Mouse (Mus musculus) spleen, adult 12 weeks (tissue): Measurements from ENCODE around the gene Npm3.

Experiments
- DNase-seq: peaks from one replicate; pipeline ENCODE4 v3.0.0; 2022; ENCODE audit warnings: low spot score

Gene Npm3

DNA sequence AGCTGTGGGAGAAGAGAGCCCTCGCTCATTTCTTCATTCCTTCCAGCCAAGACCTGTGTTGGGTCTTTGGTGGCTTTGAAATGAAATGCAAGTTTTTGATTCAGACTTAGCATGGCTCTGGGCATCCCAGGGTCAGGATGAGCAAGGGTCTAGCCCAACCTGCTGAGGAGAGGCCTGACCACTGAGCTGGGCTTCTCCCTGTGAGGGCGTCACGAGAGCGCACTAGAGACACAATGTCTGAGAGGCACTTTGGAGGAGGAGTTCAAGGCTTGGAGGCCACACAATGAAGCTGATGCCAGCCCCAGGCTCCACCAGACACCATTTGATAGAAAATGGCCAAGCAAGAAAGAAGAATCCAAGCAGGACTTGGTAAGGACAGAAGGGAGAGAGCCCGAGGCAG lies 15.2 kb downstream of the Npm3 start:
- DNase-seq = no peak

DNA sequence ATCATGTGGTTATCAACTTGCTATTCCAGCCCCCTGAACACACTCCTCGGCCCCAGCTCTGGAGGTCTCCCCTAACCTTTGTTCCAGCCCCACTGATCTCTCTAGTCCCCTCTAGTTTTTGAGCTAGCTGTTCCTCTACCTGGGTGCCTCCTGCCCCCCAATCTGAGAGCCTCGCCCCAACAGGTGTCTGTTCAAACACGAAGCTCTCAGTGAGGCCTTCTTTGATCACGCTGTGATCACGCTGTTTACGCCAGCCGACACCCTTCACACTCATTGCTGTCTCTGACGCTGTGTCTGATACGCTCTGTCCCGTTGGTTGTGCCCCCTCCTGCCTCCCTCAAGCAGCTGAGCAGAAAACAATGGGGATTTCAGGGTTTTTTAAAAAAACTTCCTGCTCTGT lies 15.8 kb downstream of the Npm3 start:
- no peak for DNase-seq

DNA sequence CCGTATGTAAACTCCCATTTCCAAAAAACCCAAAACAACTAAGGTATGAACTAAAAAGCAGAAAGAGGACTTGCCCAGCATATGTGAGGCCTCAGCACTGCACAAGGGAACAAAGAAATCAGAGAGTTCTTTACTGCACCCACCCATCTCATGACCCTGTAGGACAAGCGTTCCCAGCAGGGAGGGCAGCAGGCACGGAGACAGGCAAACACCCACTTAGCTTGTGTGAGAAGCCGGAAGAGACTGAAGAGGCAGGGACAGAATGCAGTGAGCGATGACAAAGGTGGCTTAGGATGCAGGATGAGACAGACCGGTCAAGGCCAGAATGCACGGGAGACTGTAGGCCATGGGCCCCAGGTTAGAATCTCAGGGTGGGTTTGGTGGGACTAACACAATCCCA lies 17.7 kb downstream of the Npm3 start:
- DNase-seq = no peak

DNA sequence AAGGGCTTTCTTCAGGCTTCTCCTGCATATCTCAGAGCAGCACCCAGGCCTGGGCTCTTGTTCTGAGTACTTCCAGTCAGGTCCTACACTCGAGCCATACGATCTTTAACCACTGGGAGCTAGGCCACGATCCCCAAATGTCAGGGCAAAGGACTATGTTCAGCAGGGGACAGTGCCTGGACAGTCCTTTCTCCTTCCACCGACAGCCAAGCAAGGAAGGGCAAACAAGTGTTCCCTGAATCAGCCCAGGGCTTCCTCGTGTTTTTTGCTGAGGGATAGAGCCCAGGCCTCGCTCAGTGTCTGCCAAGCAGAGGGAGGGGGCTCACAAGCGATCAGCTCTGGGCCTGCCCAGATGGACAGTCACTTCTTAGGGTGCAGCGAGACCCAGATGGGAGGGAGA lies 19.3 kb downstream of the Npm3 start:
- DNase-seq = no peak

DNA sequence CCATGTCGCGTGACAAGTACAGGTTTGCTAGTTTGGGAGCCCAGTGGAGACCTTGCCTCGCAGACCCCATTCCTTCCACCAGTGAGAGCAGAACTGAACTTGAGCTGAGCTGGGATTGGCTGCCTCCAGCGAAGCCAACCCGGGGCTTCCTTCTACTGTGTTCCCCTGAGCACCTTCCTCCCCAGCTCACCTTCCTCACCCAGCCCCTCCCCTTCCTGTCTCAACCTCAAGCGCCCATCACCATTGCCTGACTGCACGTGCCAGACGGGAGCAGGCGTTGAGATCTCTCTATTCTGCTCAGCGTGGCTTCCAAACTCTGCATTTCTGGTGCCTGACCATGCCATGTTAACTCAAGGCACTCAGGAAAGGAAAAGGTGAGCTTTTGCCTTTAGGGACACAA lies 22.2 kb downstream of the Npm3 start:
- no peak for DNase-seq

DNA sequence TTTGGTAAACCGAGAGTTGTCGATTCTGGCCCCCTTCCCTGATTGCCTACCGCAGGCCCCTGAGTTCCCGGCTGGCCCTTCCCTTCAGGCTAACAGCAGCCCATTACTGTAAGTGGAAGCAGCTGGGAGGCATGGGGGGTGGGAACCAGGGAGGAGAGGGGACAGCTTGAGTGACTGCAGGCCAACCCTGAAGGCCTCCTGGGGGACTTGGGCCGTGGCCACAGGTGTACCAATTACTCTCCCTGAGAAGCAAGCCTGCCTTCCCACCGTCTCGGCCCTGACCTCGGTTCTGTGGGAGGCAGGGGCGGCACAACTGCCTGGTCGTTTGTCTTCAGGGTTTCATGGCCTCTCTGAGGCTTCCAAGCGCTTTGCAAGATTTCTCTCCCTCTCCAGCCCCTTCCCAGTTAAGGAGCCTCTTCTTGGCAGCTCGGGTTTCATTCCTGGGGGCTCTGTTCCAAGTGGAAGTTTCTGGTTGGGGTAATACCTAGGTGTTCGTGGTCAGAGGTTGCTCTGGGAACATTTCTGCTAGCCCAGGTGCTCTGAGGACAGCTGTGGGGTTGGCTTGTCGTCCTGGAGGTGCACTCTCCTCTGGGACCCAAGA lies 23.6 kb downstream of the Npm3 start:
- DNase-seq = no peak

DNA sequence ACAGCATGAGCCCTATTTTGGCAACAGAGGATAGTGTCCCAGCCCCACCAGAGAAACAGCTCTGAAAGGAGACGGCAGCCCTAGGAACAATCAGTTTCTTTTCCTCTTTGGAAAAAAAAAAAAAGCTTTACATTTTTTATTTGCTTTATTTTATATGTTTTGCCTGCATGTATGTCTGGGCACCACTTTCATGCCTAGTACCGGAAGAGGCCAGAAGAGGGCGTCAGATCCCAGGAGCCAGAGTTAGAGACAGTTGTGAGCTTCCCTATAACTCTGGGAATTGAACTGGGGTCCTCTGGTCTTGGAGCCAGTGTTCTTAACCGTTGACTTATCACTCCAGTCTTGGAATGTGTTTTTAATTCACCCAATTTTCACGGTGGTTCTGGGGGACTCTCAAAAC lies 27.2 kb downstream of the Npm3 start:
- no peak for DNase-seq

DNA sequence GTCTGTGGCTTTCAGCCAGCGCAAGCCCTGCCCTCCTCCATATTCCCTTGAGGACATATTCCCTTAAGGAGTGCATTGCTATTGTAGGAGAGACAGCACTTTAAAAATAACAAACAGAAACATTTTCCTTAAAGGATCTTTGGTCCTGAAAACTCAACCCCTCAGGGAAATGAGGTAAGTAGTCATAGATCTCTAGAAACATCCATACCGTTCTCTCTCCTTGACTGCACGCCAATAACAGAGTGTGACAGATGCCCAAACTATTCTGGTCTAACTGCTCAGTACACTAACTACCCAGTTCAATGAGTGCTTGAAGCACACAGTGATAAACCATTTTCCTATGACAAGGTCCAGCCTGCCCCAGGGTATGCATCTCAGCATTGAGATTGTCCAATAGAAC lies 31.1 kb downstream of the Npm3 start:
- DNase-seq = no peak

DNA sequence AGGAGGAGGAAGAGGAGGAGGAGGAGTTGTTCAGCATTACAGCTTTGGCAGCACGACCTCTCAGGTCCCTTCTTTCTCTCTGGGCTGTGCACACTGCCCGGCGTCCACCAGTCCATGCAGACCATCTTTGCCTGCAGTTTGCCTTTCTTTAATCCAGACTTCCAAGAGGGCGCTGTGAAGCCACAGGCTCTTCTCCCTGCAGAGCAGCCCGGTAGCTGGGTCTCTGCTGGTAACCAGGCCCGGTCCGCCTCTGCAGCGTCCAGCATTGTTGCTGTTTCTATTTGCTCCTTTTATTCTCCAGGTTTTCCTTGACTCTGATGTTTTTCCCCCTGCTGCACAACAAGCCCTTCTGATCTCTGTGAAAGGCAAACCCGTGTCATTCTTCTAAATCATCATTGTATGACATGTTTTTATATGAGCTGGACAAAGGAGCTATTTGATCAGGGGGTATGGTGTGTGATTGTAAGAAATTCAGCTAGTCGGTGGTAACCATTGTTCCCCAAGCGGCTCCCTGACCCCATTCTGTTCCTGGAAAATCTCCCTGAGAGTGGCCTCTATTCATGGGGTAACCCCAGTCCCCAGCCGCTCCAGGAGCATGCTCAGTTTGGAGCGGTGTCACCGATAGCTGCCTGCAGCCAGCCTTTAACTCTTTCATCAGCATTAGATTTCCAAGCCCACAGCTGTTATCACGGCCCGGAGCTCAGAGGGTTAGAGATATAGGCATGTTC lies 31.7 kb downstream of the Npm3 start:
- no peak for DNase-seq

DNA sequence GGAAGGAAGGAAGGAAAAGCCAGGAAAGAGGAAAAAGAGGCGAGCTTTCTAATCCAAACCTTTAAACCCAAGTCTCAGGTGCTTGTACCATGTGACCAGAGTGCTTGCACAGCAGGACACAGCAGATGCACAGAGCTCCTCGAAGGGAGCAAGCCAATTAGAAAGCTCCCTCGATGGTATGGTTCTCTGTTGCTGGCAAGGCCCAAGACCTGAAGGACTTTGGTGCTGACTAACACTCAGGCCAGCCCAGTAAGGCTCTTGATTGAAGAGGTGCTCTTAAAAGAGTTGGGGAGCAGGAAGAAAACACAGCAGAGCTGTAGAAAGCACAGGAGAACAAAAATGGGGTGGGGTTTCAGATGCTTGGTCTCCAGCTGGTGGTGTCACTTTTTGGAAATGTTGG lies 40.7 kb downstream of the Npm3 start:
- no peak for DNase-seq
